Mouse (Mus musculus): Measurements from ENCODE around the gene Hist1h2bj.
"Not testable (repeated sequence)": the region's sequence is repeated elsewhere in the genome, so short reads cannot be mapped to it uniquely, and the experiment has no call there.

Gene Hist1h2bj

GRCm38 (mm10) chr13:22042568-22043502 is at the start of gene Hist1h2bj, which contains the start of gene Hist1h2ag:
TSS of gene Hist1h2bj (plus strand) at chr13:22043214.
TSS of gene Hist1h2ag (minus strand) at chr13:22042944.
- not testable (repeated sequence) for TF ChIP-seq GATA4 (IDR thresholded peaks at IDR 0.05; ENCODE audit: insufficient replicate concordance, low read length)

GRCm38 (mm10) chr13:21993957-21994738 is 48.9 kb upstream of the Hist1h2bj start:
- TF ChIP-seq GATA4 (IDR thresholded peaks at IDR 0.05; ENCODE audit: insufficient replicate concordance, low read length): no peak

- TF ChIP-seq GATA4 (IDR thresholded peaks at IDR 0.05; ENCODE audit: insufficient replicate concordance, low read length): no peak
These were observed 48.1 kb upstream of the Hist1h2bj start for GRCm38 (mm10) chr13:21994896-21995295.

GRCm38 (mm10) chr13:21995331-21995914 is 47.6 kb upstream of the Hist1h2bj start:
- no peak for TF ChIP-seq GATA4 (IDR thresholded peaks at IDR 0.05; ENCODE audit: insufficient replicate concordance, low read length)

- no peak for TF ChIP-seq GATA4 (IDR thresholded peaks at IDR 0.05; ENCODE audit: insufficient replicate concordance, low read length)
These were observed 46.7 kb upstream of the Hist1h2bj start for GRCm38 (mm10) chr13:21996101-21996839.

GRCm38 (mm10) chr13:21996840-21997185 is 46.2 kb upstream of the Hist1h2bj start:
- TF ChIP-seq GATA4 (IDR thresholded peaks at IDR 0.05; ENCODE audit: insufficient replicate concordance, low read length): no peak

GRCm38 (mm10) chr13:21997201-21997820 is 45.7 kb upstream of the Hist1h2bj start:
- no peak for TF ChIP-seq GATA4 (IDR thresholded peaks at IDR 0.05; ENCODE audit: insufficient replicate concordance, low read length)

GRCm38 (mm10) chr13:21997821-21998220 is 45.2 kb upstream of the Hist1h2bj start:
- TF ChIP-seq GATA4 (IDR thresholded peaks at IDR 0.05; ENCODE audit: insufficient replicate concordance, low read length): no peak

GRCm38 (mm10) chr13:21998412-21998811 is 44.6 kb upstream of the Hist1h2bj start:
- TF ChIP-seq GATA4 (IDR thresholded peaks at IDR 0.05; ENCODE audit: insufficient replicate concordance, low read length): no peak

- no peak for TF ChIP-seq GATA4 (IDR thresholded peaks at IDR 0.05; ENCODE audit: insufficient replicate concordance, low read length)
These were observed 43.9 kb upstream of the Hist1h2bj start for GRCm38 (mm10) chr13:21999147-21999546.

GRCm38 (mm10) chr13:22001346-22001745 is 41.7 kb upstream of the Hist1h2bj start:
- no peak for TF ChIP-seq GATA4 (IDR thresholded peaks at IDR 0.05; ENCODE audit: insufficient replicate concordance, low read length)

- TF ChIP-seq GATA4 (IDR thresholded peaks at IDR 0.05; ENCODE audit: insufficient replicate concordance, low read length): no peak
These were observed 41.2 kb upstream of the Hist1h2bj start for GRCm38 (mm10) chr13:22001823-22002222.

- no peak for TF ChIP-seq GATA4 (IDR thresholded peaks at IDR 0.05; ENCODE audit: insufficient replicate concordance, low read length)
These were observed 37.2 kb upstream of the Hist1h2bj start for GRCm38 (mm10) chr13:22005605-22006333.
